Mouse (Mus musculus): ENCODE results near the gene Ppard. TPM values are rescaled to one million over a fixed set of nuclear protein-coding genes. Genes with fewer than 3 reads are reported as not detected.

The Ppard gene
- total and polyA plus RNA-seq, 2 experiments from 2014 or later: 1.4 to 23.1 TPM

GRCm38 (mm10) chr17:28290262-28290661 is 57.8 kb downstream of the Ppard start:
- H3K27ac ChIP-seq (ENCODE audit: low read depth): no peak overlapping the region

GRCm38 (mm10) chr17:28290671-28291070 is 58.2 kb downstream of the Ppard start:
- ATAC-seq (ENCODE audit: insufficient read depth, low read depth): no peak
- DNase-seq (ENCODE audit: low spot score): no peak
- no peak overlapping the region for H3K4me3 ChIP-seq (ENCODE audit: low read depth, low read length)
- 65% methylated on average over 11 of the region's 11 CpGs for WGBS
- no peaks in the 10 kb centered on the region for H3K27me3 ChIP-seq (ENCODE audit: control insufficient read depth, insufficient read depth, low read length)
- H3K4me1 ChIP-seq (ENCODE audit: control insufficient read depth, insufficient read depth): no peaks in the 10 kb centered on the region
- H3K27ac ChIP-seq (ENCODE audit: low read depth): no peak overlapping the region
- no peak overlapping the region for H3K4me2 ChIP-seq (ENCODE audit: low read depth, low read length)
- no peaks in the 10 kb centered on the region for H3K9me3 ChIP-seq (replicated peaks; ENCODE audit: control insufficient read depth, low read length)
- H3K9ac ChIP-seq (replicated peaks; ENCODE audit: low read depth, low read length): no peak overlapping the region
- TF ChIP-seq EP300 (IDR thresholded peaks at IDR 0.05; ENCODE audit: low read depth) (no peak), CTCF (IDR thresholded peaks at IDR 0.05; ENCODE audit: low read depth) (no peak)
- H3K36me3 ChIP-seq (replicated peaks; ENCODE audit: control insufficient read depth, insufficient read depth, low read length): no peaks in the 10 kb centered on the region

More at GRCm38 (mm10) chr17:28290262-28290661, 57.8 kb downstream of the Ppard start:
- no peaks in the 10 kb centered on the region for H3K4me1 ChIP-seq (ENCODE audit: control insufficient read depth, insufficient read depth)
- TF ChIP-seq CTCF (IDR thresholded peaks at IDR 0.05; ENCODE audit: low read depth) (no peak), EP300 (IDR thresholded peaks at IDR 0.05; ENCODE audit: low read depth) (no peak)
- no peaks in the 10 kb centered on the region for H3K9me3 ChIP-seq (replicated peaks; ENCODE audit: control insufficient read depth, low read length)
- no peaks in the 10 kb centered on the region for H3K36me3 ChIP-seq (replicated peaks; ENCODE audit: control insufficient read depth, insufficient read depth, low read length)
- no peak overlapping the region for H3K9ac ChIP-seq (replicated peaks; ENCODE audit: low read depth, low read length)
- ATAC-seq (ENCODE audit: insufficient read depth, low read depth): no peak
- H3K27me3 ChIP-seq (ENCODE audit: control insufficient read depth, insufficient read depth, low read length): no peaks in the 10 kb centered on the region
- WGBS: 52% methylated on average over 3 of the region's 3 CpGs
- DNase-seq (ENCODE audit: low spot score): no peak
- H3K4me3 ChIP-seq (ENCODE audit: low read depth, low read length): no peak overlapping the region
- H3K4me2 ChIP-seq (ENCODE audit: low read depth, low read length): no peak overlapping the region

- no peak overlapping the region for H3K9ac ChIP-seq (replicated peaks; ENCODE audit: low read depth, low read length)
- H3K9me3 ChIP-seq (replicated peaks; ENCODE audit: control insufficient read depth, low read length): no peaks in the 10 kb centered on the region
- DNase-seq (ENCODE audit: low spot score) (no peak), ATAC-seq (ENCODE audit: insufficient read depth, low read depth) (no peak)
- H3K4me1 ChIP-seq (ENCODE audit: control insufficient read depth, insufficient read depth): no peaks in the 10 kb centered on the region
- no peaks in the 10 kb centered on the region for H3K36me3 ChIP-seq (replicated peaks; ENCODE audit: control insufficient read depth, insufficient read depth, low read length)
- no peak for TF ChIP-seq CTCF (IDR thresholded peaks at IDR 0.05; ENCODE audit: low read depth)
- no peak for TF ChIP-seq EP300 (IDR thresholded peaks at IDR 0.05; ENCODE audit: low read depth)
- H3K4me2 ChIP-seq (ENCODE audit: low read depth, low read length): no peak overlapping the region
- 76% methylated on average over 7 of the region's 7 CpGs for WGBS
- no peak overlapping the region for H3K4me3 ChIP-seq (ENCODE audit: low read depth, low read length)
- H3K27ac ChIP-seq (ENCODE audit: low read depth): no peak overlapping the region
- no peaks in the 10 kb centered on the region for H3K27me3 ChIP-seq (ENCODE audit: control insufficient read depth, insufficient read depth, low read length)
Measured at GRCm38 (mm10) chr17:28291346-28291745, 58.8 kb downstream of the Ppard start.

GRCm38 (mm10) chr17:28293716-28294115 is 61.2 kb downstream of the Ppard start:
- no peak overlapping the region for H3K4me2 ChIP-seq (ENCODE audit: low read depth, low read length)
- whole genome bisulfite sequencing: 63% methylated on average over 4 of the region's 4 CpGs
- no peaks in the 10 kb centered on the region for H3K4me1 ChIP-seq (ENCODE audit: control insufficient read depth, insufficient read depth)
- ATAC-seq (ENCODE audit: insufficient read depth, low read depth): no peak
- peaks cover 15% of the 10 kb centered on the region for H3K36me3 ChIP-seq (replicated peaks; ENCODE audit: control insufficient read depth, insufficient read depth, low read length)
- no peak for DNase-seq (ENCODE audit: low spot score)
- H3K4me3 ChIP-seq (ENCODE audit: low read depth, low read length): no peak overlapping the region
- TF ChIP-seq CTCF (IDR thresholded peaks at IDR 0.05; ENCODE audit: low read depth) (no peak), EP300 (IDR thresholded peaks at IDR 0.05; ENCODE audit: low read depth) (no peak)
- H3K27me3 ChIP-seq (ENCODE audit: control insufficient read depth, insufficient read depth, low read length): no peaks in the 10 kb centered on the region
- no peaks in the 10 kb centered on the region for H3K9me3 ChIP-seq (replicated peaks; ENCODE audit: control insufficient read depth, low read length)
- no peak overlapping the region for H3K27ac ChIP-seq (ENCODE audit: low read depth)
- no peak overlapping the region for H3K9ac ChIP-seq (replicated peaks; ENCODE audit: low read depth, low read length)

- Histone ChIP-seq H3K4me3 (ENCODE audit: low read depth, low read length) (no peak overlapping the region), H3K4me1 (ENCODE audit: control insufficient read depth, insufficient read depth) (no peaks in the 10 kb centered on the region), H3K9ac (replicated peaks; ENCODE audit: low read depth, low read length) (no peak overlapping the region), H3K9me3 (replicated peaks; ENCODE audit: control insufficient read depth, low read length) (no peaks in the 10 kb centered on the region), H3K36me3 (replicated peaks; ENCODE audit: control insufficient read depth, insufficient read depth, low read length) (peaks cover 24% of the 10 kb centered on the region), H3K27me3 (ENCODE audit: control insufficient read depth, insufficient read depth, low read length) (no peaks in the 10 kb centered on the region), H3K27ac (ENCODE audit: low read depth) (no peak overlapping the region), H3K4me2 (ENCODE audit: low read depth, low read length) (no peak overlapping the region)
- DNase-seq (ENCODE audit: low spot score) (no peak), ATAC-seq (ENCODE audit: insufficient read depth, low read depth) (no peak)
- WGBS: 70% methylated on average over 17 of the region's 17 CpGs
- TF ChIP-seq EP300 (IDR thresholded peaks at IDR 0.05; ENCODE audit: low read depth): no peak
- no peak for TF ChIP-seq CTCF (IDR thresholded peaks at IDR 0.05; ENCODE audit: low read depth)
Measured at GRCm38 (mm10) chr17:28294449-28295333, 62.2 kb downstream of the Ppard start.
